Mouse (Mus musculus) adrenal gland, adult 2 months (tissue): ENCODE results near the gene Slc25a11. TPM values are rescaled to one million over a fixed set of nuclear protein-coding genes. Genes with fewer than 3 reads are reported as not detected.

Experiments
- DNase-seq: peaks from one replicate; pipeline ENCODE4 v3.0.0; 2021
- polyA plus RNA-seq: library from polyadenylated mRNA; depleted of rRNA; stranded (reverse); fragments of >200 nt; gene quantifications from 2 replicates; pipeline ENCODE4 v1.2.3, GENCODE M21; 2012
- total RNA-seq, 2 experiments: library from RNA; stranded (reverse); gene quantifications; 2 replicates each; pipeline ENCODE4 v1.2.3; 2021

Gene Slc25a11
- total and polyA plus RNA-seq, 3 experiments, result 118 to 140 (median 124) TPM

DNA sequence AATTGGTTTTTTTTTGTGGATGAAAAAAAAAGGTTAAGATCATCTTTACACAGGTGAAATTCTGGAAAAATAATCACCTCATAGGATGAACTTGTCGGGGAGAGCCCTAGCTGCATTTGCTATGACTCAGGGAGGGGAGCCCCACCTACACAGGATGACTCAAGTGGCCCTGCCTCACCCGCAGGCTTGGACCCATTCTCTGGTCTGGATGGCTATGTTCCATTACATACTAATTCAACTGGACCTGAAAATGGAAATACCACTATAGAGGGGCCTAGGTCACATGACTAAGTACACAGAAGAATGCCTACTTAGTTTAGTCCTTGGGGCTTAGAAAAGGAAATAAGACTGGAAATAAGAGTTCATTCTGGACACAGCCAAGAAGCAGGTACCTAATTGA, 4.1 kb upstream of the Slc25a11 start:
- peak; percentile 84 for DNase-seq

- DNase-seq, result no peak
These were observed 3.3 kb upstream of the Slc25a11 start for GRCm38 (mm10) chr11:70650322-70651175.

DNA sequence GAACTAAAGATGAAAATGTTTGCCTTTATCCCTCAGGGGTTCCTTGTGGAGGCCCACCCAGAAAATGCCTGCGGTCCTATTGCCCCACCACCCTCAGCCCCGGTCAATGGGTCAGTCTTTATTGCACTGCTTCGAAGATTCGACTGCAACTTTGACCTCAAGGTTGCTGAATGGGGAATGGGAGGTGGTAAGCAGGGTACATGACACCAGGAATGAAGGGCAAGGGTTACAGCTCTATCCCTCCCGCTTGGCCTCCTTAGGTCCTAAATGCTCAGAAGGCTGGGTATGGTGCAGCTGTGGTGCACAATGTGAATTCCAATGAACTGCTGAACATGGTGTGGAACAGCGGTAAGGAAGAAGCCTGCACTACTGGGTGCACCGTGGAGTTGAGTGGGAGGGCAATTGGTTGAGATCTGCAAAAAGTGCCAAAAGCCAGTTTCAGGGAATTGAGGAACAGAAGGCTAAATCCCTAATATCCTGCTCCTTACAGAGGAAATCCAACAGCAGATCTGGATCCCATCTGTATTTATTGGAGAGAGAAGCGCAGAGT, 2.0 kb upstream of the Slc25a11 start:
- DNase-seq, result no peak

DNA sequence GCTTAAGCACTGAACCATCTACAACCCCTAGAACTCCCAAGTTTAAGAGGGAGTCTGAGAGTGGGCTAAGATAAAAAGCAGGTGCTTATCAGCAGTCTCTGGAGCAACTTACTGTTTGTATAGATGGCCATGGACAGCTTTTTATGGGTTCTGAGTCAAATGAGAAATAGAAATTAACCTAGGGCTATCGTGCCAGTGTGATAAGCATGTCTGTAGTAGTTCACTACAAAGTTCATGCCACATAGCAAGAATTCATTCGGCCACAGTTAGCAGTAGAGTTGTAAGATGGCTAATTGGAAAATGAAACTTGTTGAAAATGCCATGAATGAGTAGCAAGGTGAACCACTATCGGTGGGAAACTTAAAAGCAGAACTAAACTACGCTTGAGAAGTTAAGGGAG, 1.2 kb upstream of the Slc25a11 start:
- no peak for DNase-seq

DNA sequence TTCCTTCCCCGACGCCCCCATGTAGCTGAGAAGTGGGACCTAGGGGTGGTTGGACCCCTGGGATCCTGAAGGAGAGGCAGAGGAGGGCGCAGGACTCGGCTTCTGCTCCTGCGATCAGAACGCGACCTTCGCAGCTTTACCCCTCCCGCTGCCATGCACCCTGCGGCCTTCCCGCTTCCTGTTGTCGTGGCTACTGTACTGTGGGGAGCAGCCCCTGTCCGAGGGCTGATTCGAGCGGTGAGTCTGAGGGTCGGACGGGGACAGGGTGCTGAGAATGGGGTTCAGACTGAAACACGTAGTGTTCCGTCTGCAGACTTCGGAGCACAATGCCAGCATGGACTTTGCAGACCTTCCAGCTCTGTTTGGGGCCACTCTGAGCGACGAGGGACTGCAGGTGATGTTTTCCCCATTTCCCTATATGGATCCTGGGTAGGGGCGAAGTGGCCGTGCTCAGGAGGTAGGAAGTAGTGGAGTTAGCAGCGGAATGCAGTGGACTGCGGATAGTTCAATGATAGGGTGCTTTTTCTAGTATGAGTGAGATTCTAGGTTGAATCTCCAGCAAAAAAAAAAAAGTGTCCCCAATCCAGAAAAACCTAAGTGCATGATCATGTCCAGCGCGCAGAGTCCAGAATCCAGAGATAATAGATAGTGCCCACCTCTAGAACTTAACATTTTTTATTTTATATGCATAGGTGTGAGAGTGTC, 589 bp upstream of the Slc25a11 start:
- peak; percentile 64 for DNase-seq

GRCm38 (mm10) chr11:70646259-70646555, 1.1 kb downstream of the Slc25a11 start:
- no peak for DNase-seq

DNA sequence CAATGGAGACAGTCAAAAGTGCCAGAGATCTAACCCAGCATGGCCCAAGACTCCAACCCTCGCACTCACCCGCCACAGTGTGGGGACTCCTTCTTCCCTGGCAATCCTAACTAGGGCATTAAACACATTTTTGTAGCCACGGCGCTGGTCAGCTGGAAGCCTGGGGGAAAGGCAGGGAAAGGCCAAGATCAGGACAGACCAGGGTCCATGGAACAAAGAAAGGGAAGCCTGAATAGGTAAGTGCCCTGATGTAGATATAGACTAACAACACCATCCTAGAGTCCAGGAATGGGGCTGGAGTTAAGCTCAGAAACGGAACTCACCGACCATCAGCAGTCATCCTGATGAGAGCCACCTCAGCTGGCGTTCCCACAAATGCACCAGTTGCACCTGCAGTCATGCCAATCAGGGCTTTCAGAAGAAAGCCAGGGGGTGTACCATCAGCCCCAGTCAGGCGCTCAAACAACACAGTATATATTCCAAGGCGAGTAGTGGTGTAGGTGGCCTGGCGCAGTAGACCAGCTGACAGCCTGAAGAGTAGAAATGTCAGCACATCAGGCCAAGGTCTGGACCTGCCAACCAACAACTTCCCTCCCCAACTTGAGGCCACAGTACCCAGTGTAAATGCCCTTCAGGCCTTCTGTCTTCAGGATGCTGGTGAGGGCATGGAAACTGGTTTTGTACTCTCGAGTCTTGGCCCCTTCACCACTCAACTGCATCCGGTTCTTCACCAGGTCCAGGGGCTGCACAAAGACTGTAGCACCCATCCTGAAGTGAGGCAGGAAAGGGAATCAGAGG, 1.6 kb downstream of the Slc25a11 start:
- no peak for DNase-seq

- no peak for DNase-seq
These were observed 2.6 kb downstream of the Slc25a11 start for GRCm38 (mm10) chr11:70644564-70645103.

DNA sequence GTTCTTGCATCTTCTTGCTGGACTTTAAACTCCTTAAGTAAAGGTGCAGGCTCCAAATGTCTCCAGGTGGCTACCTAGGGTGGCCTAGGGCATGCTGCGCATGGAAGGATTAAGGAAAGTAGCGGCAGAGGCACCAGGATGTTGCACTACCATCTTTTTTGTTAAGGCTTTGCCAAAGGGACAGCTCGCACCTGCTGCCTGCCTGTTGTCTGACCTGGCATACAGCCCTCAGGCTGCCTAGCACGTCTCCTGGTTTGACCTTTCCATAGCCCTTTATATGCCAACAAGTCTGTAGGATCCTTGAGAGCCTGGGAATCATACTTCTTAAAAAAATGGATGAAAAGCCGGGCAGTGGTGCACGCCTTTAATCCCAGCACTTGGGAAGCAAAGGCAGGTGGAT, 4.2 kb downstream of the Slc25a11 start:
- no peak for DNase-seq

GRCm38 (mm10) chr11:70641241-70641640, 6.0 kb downstream of the Slc25a11 start:
- no peak for DNase-seq

DNA sequence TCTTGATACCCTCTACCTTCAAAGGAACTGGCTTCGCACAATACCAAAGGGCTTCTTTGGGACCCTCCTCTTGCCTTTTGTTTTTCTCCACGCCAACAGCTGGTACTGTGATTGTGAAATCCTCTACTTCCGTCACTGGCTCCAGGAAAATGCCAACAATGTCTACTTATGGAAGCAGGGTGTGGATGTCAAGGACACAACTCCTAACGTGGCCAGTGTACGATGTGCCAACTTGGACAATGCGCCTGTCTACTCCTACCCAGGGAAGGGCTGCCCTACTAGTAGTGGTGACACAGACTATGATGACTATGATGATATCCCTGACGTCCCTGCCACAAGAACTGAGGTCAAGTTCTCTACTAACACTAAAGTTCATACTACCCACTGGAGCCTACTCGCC, 7.3 kb downstream of the Slc25a11 start:
- peak; percentile 63 for DNase-seq

DNA sequence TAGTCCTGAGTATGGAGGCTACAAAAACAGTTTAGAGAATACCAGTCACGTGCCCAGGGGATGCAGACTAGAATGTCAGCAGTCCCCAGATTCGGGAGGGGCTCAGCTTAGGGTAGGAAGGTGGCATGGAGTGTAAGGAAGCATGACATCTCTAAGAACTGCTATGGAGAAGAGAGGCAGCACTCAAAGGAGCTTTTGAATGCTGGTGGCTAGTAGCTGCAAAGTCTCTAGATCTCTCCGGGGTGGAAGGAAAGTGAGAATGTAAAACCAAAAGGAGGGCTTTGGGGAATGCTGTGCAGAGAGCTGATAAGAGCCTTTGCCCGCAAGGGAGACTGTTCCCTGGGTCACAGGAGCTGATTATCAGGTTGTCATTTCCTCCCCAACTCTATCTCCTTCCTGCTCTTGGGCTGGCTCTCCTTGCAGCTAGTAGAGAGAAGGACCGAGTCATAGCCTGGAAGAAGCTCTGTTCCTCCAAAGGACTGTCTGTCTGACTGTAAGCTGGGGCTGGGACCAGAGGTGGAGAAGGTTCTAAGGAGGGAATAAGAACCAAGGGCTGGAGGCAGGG, 8.5 kb downstream of the Slc25a11 start, which contains the start of gene Gp1ba:
Gp1ba (plus strand) TSS at position 409 of the 565 bp plus-strand sequence.
- no peak for DNase-seq

DNA sequence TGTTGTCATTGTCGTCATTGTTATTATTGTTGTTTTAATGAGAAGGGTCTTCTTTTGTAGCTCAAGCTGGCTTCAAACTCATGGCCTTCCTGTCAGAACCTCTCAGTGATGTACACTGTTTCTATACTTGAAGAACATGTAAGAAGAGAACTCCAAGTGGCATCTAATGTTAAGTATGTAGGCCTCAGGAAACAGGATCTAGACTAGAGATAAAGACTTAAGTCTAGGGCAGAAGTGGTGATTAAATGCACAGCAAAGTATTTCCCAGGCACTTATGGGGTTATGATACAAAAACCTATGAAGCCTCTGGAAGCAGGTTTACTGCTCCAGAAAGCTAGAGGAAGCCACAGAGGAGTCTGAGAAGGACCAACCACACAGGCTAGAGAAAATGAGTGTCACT, 9.0 kb downstream of the Slc25a11 start:
- no peak for DNase-seq

DNA sequence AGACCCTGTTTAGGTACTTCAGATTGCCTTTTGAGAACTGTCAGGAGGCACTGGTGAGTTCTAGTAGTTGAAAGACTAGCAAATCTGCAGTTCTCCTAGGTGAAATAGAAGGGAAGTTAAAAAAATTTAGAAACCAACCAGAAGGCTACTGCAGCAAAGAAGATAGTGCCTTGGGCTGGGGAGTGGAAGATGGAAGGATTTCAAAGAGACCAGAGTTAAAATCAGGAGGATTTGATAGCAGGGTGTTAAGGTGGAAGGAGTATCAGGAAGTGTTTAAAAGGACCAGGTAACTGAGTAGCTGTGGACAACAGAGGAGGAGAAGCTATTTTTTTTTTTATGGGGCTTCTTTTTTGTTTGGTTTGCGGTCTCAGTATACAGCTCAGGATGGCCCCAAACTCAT, 9.5 kb downstream of the Slc25a11 start:
- no peak for DNase-seq

- no peak for DNase-seq
These were observed 11.7 kb downstream of the Slc25a11 start for GRCm38 (mm10) chr11:70635601-70636000.

- DNase-seq, result no peak
These were observed 17.1 kb downstream of the Slc25a11 start for GRCm38 (mm10) chr11:70630129-70630528.

- DNase-seq, result no peak
These were observed 17.7 kb downstream of the Slc25a11 start for GRCm38 (mm10) chr11:70629557-70629956.

GRCm38 (mm10) chr11:70628431-70628830, 18.8 kb downstream of the Slc25a11 start:
- no peak for DNase-seq

DNA sequence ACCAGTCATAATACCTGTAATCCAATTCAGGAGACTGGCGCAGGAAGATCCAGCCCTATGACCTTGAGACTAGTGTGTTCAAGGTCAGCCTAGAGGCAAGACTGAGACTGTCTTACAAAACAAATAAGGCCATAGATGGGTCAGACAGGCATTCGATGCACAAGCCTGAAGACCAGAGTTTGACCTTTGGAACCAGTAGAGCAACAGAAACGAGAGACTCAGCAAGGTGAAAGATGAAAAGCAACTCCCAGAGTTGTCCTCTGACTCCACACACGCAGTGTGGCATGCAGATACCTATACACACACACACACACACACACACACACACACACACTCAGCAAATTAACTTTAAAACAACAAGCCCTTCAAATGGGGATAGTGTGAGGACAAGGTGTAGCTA, 20.4 kb downstream of the Slc25a11 start:
- DNase-seq, result no peak

- DNase-seq, result no peak
These were observed 21.8 kb downstream of the Slc25a11 start for GRCm38 (mm10) chr11:70625473-70625872.

DNA sequence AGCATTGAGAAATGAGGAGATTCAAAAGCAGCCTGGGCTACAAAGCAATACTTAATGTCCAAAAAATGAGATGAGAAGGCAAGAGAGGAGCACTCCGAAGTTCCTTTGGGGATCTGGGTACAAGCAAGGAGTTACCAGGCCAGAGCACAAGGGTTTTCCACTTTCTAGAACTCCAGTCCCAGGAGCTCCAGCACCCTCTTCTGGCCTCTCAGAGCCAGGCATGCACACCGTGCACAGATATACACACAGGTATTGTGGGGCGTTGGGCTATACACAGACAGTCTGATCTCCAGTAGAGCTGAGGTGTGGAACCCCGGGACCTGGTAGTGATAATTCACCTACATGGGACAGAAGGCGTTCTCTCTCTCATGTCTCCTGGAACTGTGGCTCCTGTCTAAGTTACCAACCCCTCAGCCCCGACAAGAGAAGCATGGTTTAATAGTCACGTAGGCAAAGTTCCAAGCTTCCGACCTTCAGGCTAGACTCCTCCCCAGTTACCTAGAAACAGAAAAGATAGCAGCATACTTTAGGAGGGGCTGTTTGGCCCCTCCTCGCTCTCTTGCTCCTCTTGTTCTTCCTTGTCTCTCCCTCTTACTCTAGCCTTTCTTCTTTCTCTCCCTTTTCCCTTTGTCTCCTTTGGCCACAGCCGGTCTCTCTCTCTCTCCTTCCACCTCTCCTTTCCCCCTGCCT, 24.1 kb downstream of the Slc25a11 start:
- DNase-seq, result peak; percentile 51
